Mouse (Mus musculus): ENCODE measurements around the gene Gk2. TPM values are rescaled to one million over a fixed set of nuclear protein-coding genes. Genes with fewer than 3 reads are reported as not detected.

The Gk2 gene
- polyA plus RNA-seq, 1 experiment from 2014 or later, result not detected

GRCm38 (mm10) chr5:97409234-97409704 is 47.6 kb downstream of the Gk2 start:
- ATAC-seq (ENCODE audit: insufficient read depth, low FRiP score), result no peak
- 63% methylated on average over 4 of the region's 4 CpGs for WGBS
- no peaks in the 10 kb centered on the region for H3K27me3 ChIP-seq (ENCODE audit: control insufficient read depth, insufficient read depth, low read length)
- H3K36me3 ChIP-seq (ENCODE audit: control insufficient read depth, insufficient read depth, low read length), result no peaks in the 10 kb centered on the region
- H3K4me1 ChIP-seq (ENCODE audit: control insufficient read depth, insufficient read depth, low read length), result no peaks in the 10 kb centered on the region
- no peak overlapping the region for H3K4me3 ChIP-seq (replicated peaks; ENCODE audit: low read length)
- H3K4me2 ChIP-seq (ENCODE audit: low read depth, low read length), result no peak overlapping the region
- H3K27ac ChIP-seq (ENCODE audit: low read length), result no peak overlapping the region
- no peak overlapping the region for H3K9ac ChIP-seq (ENCODE audit: low read length)
- no peaks in the 10 kb centered on the region for H3K9me3 ChIP-seq (replicated peaks; ENCODE audit: control insufficient read depth, low read length)

Other genes starting within 250 kb of the Gk2 start
- 0.05 and 0.09 TPM in 2 replicates for gene Naa11, start 64.6 kb downstream of the Gk2 start, polyA plus RNA-seq (2015; fragmentation: Nextera tagmentation; extraction: Ambion mirVana)

Data from stomach, embryonic 16.5 days (tissue).